Mouse (Mus musculus) urinary bladder, postnatal 10 days (tissue): ENCODE measurements around the gene Ric8a.
"Not testable (repeated sequence)": the region's sequence is repeated elsewhere in the genome, so short reads cannot be mapped to it uniquely, and the experiment has no call there.

Experiments
- DNase-seq: peaks from one replicate; pipeline ENCODE4 v3.0.0; 2022; ENCODE audit warnings: low spot score

The Ric8a gene

GRCm38 (mm10) chr7:140890636-140891035 lies 33.9 kb downstream of the Ric8a start:
- DNase-seq: not testable (repeated sequence)

- DNase-seq: no peak
These were observed 37.3 kb downstream of the Ric8a start for GRCm38 (mm10) chr7:140894031-140894430.

GRCm38 (mm10) chr7:140894611-140895010 lies 37.9 kb downstream of the Ric8a start:
- DNase-seq: no peak

- DNase-seq: no peak
These were observed 41.1 kb downstream of the Ric8a start for GRCm38 (mm10) chr7:140897863-140898262.

GRCm38 (mm10) chr7:140899121-140899520 lies 42.4 kb downstream of the Ric8a start:
- DNase-seq: no peak

GRCm38 (mm10) chr7:140900220-140900619 lies 43.5 kb downstream of the Ric8a start, which contains the start of gene Cox8b:
Gene Cox8b, minus strand, starts transcription at chr7:140900446.
- no peak for DNase-seq

- no peak for DNase-seq
These were observed 45.5 kb downstream of the Ric8a start for GRCm38 (mm10) chr7:140902036-140902875.

- DNase-seq: peak; percentile 47
These were observed 46.5 kb downstream of the Ric8a start for GRCm38 (mm10) chr7:140903212-140903611.

GRCm38 (mm10) chr7:140905642-140906081 lies 48.9 kb downstream of the Ric8a start:
- DNase-seq: no peak

GRCm38 (mm10) chr7:140907131-140907530 lies 50.4 kb downstream of the Ric8a start:
- no peak for DNase-seq

GRCm38 (mm10) chr7:140907697-140908096 lies 50.9 kb downstream of the Ric8a start:
- no peak for DNase-seq

GRCm38 (mm10) chr7:140908181-140908580 lies 51.4 kb downstream of the Ric8a start:
- DNase-seq: no peak

GRCm38 (mm10) chr7:140908634-140909107 lies 51.9 kb downstream of the Ric8a start:
- DNase-seq: no peak

GRCm38 (mm10) chr7:140912293-140912692 lies 55.5 kb downstream of the Ric8a start:
- DNase-seq: no peak

- no peak for DNase-seq
These were observed 56.2 kb downstream of the Ric8a start for GRCm38 (mm10) chr7:140912846-140913482.
